Mouse (Mus musculus): ENCODE results near the gene Pla1a.

- TF ChIP-seq POLR2A (IDR thresholded peaks at IDR 0.05; ENCODE audit: extremely low read depth, insufficient read depth, low read length) (no peak), CTCF (IDR thresholded peaks at IDR 0.05; ENCODE audit: low read depth, low read length) (no peak)
These were observed 17.8 kb upstream of the Pla1a start for GRCm38 (mm10) chr16:38450707-38451106.

All from liver, adult 2 months (tissue).